Mouse (Mus musculus) 416B (cell line): ENCODE data around the gene Lrrc66.
"Not testable (repeated sequence)": the region's sequence is repeated elsewhere in the genome, so short reads cannot be mapped to it uniquely, and the experiment has no call there.

Source experiments
- DNase-seq: peaks from one replicate; pipeline ENCODE4 v3.0.0; 2011; ENCODE audit warnings: low read depth

Gene Lrrc66

GRCm38 (mm10) chr5:73613296-73613695 lies 19.0 kb downstream of the Lrrc66 start:
- DNase-seq, result no peak

GRCm38 (mm10) chr5:73611071-73611470 lies 21.3 kb downstream of the Lrrc66 start:
- no peak for DNase-seq

- no peak for DNase-seq
Observed at GRCm38 (mm10) chr5:73604964-73605363, 27.4 kb downstream of the Lrrc66 start.

- DNase-seq, result no peak
Observed at GRCm38 (mm10) chr5:73604542-73604941, 27.8 kb downstream of the Lrrc66 start.

GRCm38 (mm10) chr5:73602865-73603264 lies 29.5 kb downstream of the Lrrc66 start:
- no peak for DNase-seq

GRCm38 (mm10) chr5:73601361-73601763 lies 31.0 kb downstream of the Lrrc66 start:
- DNase-seq, result no peak

GRCm38 (mm10) chr5:73599991-73600390 lies 32.3 kb downstream of the Lrrc66 start:
- DNase-seq, result no peak

- peak; percentile 10 for DNase-seq
Observed at GRCm38 (mm10) chr5:73598943-73599695, 33.2 kb downstream of the Lrrc66 start.

GRCm38 (mm10) chr5:73587119-73587518 lies 45.2 kb downstream of the Lrrc66 start:
- DNase-seq, result no peak

- no peak for DNase-seq
Observed at GRCm38 (mm10) chr5:73586597-73586996, 45.7 kb downstream of the Lrrc66 start.

GRCm38 (mm10) chr5:73585212-73586115 lies 46.9 kb downstream of the Lrrc66 start:
- DNase-seq, result no peak

- DNase-seq, result not testable (repeated sequence)
Observed at GRCm38 (mm10) chr5:73584011-73584410, 48.3 kb downstream of the Lrrc66 start.

GRCm38 (mm10) chr5:73578131-73578530 lies 54.2 kb downstream of the Lrrc66 start:
- DNase-seq, result no peak

GRCm38 (mm10) chr5:73576708-73577107 lies 55.6 kb downstream of the Lrrc66 start:
- DNase-seq, result no peak

- DNase-seq, result no peak
Observed at GRCm38 (mm10) chr5:73574616-73575015, 57.7 kb downstream of the Lrrc66 start.

GRCm38 (mm10) chr5:73573789-73574188 lies 58.5 kb downstream of the Lrrc66 start:
- no peak for DNase-seq

- peak; percentile 70 for DNase-seq
Observed at GRCm38 (mm10) chr5:73572846-73573245, 59.5 kb downstream of the Lrrc66 start.

- DNase-seq, result no peak
Observed at GRCm38 (mm10) chr5:73571395-73572156, 60.8 kb downstream of the Lrrc66 start.

- peak; percentile 11 for DNase-seq
Observed at GRCm38 (mm10) chr5:73569181-73569580, 63.1 kb downstream of the Lrrc66 start.

GRCm38 (mm10) chr5:73566892-73567291 lies 65.4 kb downstream of the Lrrc66 start:
- DNase-seq, result no peak

- DNase-seq, result no peak
Observed at GRCm38 (mm10) chr5:73566119-73566518, 66.2 kb downstream of the Lrrc66 start.

- DNase-seq, result no peak
Observed at GRCm38 (mm10) chr5:73564038-73564437, 68.3 kb downstream of the Lrrc66 start.
